Mouse (Mus musculus) retina, embryonic 14.5 days (tissue): ENCODE results near the gene Btbd11.
A peak's percentile ranks its signal among the peaks of the same experiment; 100 is the strongest.

Experiments
- DNase-seq: peaks from one replicate; pipeline ENCODE4 v3.0.0-alpha.2; 2015; ENCODE audit warnings: low spot score

Btbd11 gene

GRCm38 (mm10) chr10:85522220-85522760, 135.7 kb downstream of the Btbd11 start:
- no peak for DNase-seq

DNA sequence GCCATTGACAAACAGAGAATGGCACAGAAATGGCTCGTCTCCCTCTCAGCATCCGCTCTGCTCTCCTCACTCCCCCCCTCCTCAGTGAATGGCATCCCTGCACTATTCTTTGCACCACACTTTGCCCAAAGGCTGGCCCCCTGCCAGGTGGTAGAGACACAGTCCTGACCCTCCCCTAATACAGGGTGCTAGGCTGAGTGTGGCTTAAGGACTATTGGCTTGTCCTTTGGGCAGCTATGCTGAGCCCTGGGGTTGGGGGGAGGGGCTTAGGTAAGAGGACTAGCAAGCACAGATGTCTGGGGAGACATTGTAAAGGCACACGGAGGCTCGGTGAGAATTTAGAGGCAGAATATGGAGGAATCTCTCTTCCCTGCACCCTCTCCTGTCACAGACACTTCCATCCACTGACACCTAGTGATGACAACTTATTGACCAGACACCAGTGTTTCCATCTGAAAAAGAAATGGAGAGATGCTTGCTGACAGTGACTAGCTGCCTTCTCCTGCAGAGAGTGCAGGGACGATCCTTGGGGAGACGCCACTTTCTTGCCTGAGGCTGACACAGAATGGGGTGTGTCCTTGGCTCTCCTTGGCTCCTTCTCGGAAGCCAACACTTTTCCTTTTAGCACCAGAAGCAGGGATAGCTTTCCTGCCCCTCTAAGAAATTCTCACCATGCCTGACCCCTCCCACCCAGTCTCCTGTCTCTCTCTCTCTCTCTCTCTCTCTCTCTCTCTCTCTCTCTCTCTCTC, 138.8 kb downstream of the Btbd11 start:
- DNase-seq = no peak

GRCm38 (mm10) chr10:85526657-85527056, 140.0 kb downstream of the Btbd11 start:
- no peak for DNase-seq

GRCm38 (mm10) chr10:85527722-85528121, 141.1 kb downstream of the Btbd11 start:
- no peak for DNase-seq

DNA sequence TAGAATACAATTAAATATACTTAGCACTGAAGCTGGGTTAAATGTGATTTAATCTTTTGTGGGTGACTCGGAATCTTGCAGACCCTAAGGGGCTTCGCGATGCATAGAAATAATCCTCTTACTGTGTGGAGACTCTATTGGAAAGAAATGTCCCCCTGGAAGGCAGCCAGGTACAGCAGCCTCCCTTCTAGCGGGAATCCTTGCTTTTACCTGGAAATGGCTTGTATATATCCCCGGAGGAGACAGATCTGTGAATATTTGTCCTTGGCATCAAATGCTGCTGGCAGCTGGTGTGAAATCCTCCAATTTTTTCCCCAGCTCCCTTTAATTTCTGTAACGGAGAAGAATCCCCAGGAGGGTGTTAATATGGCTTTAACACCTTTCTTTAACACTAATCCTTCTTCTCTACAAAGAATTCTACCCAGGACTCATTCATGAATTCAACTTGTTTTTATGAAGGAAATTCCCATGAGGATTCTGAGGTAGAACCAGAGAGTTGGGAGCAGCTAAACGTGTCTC, 146.6 kb downstream of the Btbd11 start:
- no peak for DNase-seq

DNA sequence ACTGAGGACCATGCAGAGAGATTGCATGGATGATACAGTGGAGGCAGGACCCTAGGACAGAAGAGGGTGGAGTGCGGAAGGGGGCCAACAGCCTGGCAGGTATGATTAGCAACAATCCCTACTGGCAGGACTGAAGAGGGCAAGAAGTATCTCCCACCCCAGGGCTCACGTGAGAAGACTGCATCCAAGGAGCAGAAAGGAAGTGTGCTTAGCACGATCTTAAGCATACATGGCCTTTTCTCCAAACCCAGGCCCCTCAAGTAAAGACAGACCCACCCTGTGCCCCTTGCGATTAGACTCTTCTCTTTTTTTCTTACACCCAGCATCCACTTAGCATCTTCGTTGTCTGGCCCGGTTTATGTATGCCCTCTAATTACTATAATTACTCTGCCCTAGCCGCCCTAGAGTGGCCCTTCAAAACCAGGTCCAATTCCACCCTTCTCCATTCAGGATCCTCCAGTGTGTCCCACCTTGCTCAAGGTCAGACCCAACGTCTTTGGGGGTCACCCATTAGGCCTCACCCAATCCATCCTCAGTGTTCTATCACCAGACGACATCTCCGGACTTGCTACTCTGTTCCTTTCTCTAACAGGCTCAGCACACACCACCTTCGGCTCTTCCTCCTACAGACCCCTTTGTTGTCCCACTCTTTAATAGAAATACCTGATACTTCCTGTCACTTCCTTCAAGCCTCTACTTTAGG, 151.6 kb downstream of the Btbd11 start:
- DNase-seq = no peak

DNA sequence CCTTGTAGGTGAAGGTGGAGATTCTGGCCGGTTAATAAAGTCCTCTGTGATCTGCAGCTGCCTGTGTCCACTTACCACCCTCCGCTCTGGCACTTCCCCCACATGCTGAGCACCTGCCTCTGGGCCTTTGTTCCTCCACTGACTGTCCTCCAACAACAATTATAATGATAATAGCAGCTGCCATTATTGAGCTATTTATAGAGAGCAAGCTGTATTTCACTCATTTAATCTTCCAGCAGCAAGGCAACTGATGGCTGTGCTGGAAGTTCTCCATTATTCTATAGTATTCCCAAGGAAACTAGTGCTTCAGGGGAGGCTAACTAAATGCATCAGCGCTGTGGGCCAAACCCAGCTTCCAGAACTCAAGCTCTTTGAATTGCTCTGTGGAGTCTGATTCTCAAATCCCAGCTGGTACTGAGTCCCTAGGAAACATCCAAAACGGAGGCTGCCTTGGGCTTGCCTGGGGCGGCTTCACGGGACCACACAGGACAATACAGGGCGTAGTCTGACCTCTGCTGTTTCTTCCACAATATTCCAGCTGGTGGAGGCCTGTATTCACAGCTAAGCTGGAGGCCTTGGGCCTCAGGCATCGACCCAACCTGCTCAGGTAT, 153.0 kb downstream of the Btbd11 start:
- peak; percentile 40 for DNase-seq

GRCm38 (mm10) chr10:85540311-85541093, 153.9 kb downstream of the Btbd11 start:
- DNase-seq = no peak

DNA sequence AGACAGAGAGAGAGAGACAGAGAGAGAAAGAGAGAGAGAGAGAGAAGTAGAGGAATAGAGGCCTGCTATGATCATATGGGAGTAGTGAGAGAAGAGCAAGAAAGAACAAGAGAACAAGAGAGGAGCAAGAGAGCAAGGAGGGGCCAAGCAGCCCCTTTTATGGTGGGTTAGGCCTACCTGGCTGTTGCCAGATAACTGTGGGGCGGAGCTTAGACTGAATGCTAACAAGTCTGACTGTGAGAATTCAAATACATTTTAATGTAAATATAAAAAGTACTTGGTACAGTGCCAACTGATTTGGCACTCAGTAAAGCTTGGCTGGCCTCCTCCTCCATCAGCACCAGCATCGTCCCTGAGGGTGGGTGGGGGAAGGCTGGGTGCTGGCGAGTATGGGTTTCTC, 154.9 kb downstream of the Btbd11 start:
- no peak for DNase-seq

- DNase-seq = no peak
These were observed 155.4 kb downstream of the Btbd11 start for GRCm38 (mm10) chr10:85541892-85542630.

GRCm38 (mm10) chr10:85543281-85543680, 156.7 kb downstream of the Btbd11 start:
- DNase-seq = no peak

DNA sequence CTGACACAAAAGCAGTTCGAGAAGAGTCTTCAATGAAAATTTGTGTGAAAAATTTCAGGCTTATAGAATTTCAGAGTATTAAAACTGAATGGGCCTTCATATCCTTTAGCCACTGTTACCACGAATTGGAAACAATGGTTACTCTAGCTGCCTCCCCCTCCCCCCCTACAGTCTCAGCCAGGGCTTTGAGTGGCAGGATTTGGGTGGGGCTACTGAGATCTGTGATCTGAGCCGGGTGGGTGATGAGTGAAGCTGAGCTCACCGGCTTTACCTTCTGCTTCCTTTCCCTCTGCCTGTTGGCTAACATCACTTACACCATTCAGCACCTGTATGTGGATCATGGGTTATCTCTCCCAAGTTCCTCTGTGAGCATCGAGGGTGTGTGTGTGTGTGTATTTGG, 158.4 kb downstream of the Btbd11 start:
- DNase-seq = no peak

- DNase-seq = peak; percentile 33
These were observed 168.6 kb downstream of the Btbd11 start for GRCm38 (mm10) chr10:85555193-85555592.

- DNase-seq = no peak
These were observed 174.8 kb downstream of the Btbd11 start for GRCm38 (mm10) chr10:85561418-85561817.

GRCm38 (mm10) chr10:85571456-85571855, 184.8 kb downstream of the Btbd11 start:
- no peak for DNase-seq

GRCm38 (mm10) chr10:85572571-85572970, 186.0 kb downstream of the Btbd11 start:
- DNase-seq = no peak

DNA sequence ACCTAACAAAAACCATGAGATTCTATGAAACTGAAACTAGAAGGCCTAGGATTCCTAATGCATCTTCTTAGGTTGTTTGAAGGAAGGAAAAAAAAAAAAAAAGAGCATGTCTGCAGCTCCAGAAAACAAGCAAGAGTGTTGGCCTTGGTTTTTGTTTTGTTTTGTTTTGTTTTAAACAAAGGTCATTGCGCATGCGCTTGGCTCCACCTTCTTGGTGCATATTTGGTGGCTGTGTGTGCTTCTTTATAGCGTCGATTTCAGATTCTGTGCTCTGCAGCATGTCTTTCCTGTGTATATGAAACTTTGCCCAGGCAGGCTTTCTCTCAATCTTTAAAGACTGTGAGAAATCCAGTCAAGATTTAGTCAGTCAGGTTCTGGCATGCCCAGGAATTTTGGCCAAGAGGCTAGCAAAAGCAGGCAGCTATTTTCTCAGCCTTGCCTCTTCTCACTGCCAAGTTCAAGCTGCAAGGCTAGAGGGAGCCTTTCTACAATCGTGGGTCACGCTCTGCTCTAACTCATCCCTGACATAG, 191.3 kb downstream of the Btbd11 start:
- no peak for DNase-seq

DNA sequence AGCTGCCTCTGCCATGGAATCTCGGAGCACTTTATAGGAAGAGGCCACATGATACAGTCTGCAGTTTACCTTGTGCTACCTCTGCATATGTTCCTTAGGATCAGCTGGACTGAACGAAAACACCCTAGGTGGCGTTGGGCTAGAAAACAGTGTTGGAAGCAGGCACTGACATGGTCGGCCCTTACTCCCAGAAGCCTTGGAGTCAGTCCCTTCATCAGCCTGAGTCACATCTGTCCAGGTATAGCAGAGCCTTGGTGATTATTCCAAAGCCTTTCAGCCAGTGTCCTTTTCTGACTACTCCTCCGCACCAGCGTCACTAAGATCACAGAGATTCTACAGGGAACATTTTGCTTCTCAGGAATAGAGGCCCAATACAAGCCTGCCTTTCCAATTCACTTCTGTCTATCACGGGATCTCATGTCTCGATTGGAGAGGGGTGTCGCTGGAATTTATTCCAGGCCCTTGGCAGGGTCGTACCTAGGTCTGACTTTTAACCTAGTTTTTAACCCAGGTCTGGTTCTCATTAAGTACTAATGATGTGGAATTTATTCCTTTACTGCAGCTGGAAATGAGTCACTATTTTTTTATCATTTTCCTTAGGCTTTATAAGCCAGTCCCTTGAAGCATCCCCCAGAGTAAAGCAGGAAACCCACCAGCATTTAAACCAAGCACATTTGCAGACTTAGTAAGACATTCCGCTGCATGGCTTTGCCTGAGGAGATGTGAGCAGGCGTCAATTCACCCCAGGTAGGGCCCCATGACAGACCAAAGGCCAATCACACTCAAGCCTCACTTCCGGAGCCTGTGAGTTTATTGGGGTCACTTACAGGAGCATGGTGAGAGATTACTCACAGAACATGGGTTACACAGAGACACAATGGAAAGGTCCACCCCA, 192.2 kb downstream of the Btbd11 start:
- no peak for DNase-seq

DNA sequence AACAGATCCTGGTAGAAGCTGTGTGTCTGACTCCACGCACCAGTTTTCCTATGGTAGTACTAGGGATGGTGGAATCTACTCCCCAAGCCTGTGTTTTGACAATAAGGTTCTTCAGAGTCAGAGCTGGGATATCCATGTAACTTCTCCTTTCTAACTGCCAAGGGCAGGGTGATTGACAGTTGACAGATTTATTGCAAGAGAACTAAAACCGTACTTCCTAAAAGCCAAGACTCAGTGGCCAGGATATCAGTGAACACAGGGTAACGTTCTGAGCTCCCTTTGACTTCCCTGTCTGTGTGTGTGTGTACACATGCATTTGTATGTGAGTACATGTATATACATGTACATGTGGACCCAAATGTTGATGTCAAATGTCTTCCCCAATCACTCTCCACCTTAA, 201.1 kb downstream of the Btbd11 start:
- DNase-seq = no peak

- DNase-seq = no peak
These were observed 203.4 kb downstream of the Btbd11 start for GRCm38 (mm10) chr10:85590043-85590442.
